Mouse (Mus musculus) embryonic facial prominence, embryonic 15.5 days (tissue): ENCODE results near the gene Hoxd1. TPM values are rescaled to one million over a fixed set of nuclear protein-coding genes. Genes with fewer than 3 reads are reported as not detected.
A peak's percentile ranks its signal among the peaks of the same experiment; 100 is the strongest.

Experiments
- ATAC-seq: fragments of 200-750 bp; cut with Nextera tagmentation; 2 replicates; pipeline ENCODE4 v1.8.0; 2017; ENCODE audit warnings: low read depth, moderate TSS enrichment; ENCODE audit not compliant: insufficient number of reproducible peaks, low FRiP score, low TSS enrichment
- H3K27ac ChIP-seq: fragments of 300-500 bp; sonication (generic); replicated peaks from 2 replicates; pipeline ENCODE4 v1.5.1; 2015; ENCODE audit warnings: mild to moderate bottlenecking, inconsistent platforms
- H3K27me3 ChIP-seq: fragments of 300-500 bp; sonication (generic); 2 replicates; pipeline ENCODE4 v1.6.1; 2015; ENCODE audit warnings: inconsistent platforms
- H3K36me3 ChIP-seq: fragments of 300-500 bp; sonication (generic); 2 replicates; pipeline ENCODE4 v1.6.1; 2015; ENCODE audit warnings: mild to moderate bottlenecking, inconsistent platforms
- H3K4me1 ChIP-seq: fragments of 300-500 bp; sonication (generic); 2 replicates; pipeline ENCODE4 v1.6.1; 2015; ENCODE audit warnings: inconsistent platforms
- H3K4me2 ChIP-seq: fragments of 300-500 bp; sonication (generic); replicated peaks from 2 replicates; pipeline ENCODE4 v1.6.1; 2015; ENCODE audit warnings: mild to moderate bottlenecking, inconsistent platforms
- H3K4me3 ChIP-seq: fragments of 300-500 bp; sonication (generic); replicated peaks from 2 replicates; pipeline ENCODE4 v1.5.1; 2015; ENCODE audit warnings: mild to moderate bottlenecking, inconsistent platforms
- H3K9ac ChIP-seq: fragments of 300-500 bp; sonication (generic); 2 replicates; pipeline ENCODE4 v1.6.1; 2015; ENCODE audit warnings: inconsistent platforms
- H3K9me3 ChIP-seq: fragments of 300-500 bp; sonication (generic); replicated peaks from 2 replicates; pipeline ENCODE4 v1.6.1; 2016; ENCODE audit warnings: inconsistent platforms
- WGBS: fragments of 180-500 bp; shearing (Covaris S2); methylation state at CpG from one replicate; pipeline ENCODE4 v1.1.7; 2015; 5-methylcytosine and 5-hydroxymethylcytosine counted together
- polyA plus RNA-seq: library from polyadenylated mRNA; unstranded; fragments of >200 nt; fragmentation: Nextera tagmentation; extraction: Ambion mirVana; gene quantifications from 2 replicates; pipeline ENCODE4 v1.2.1, GENCODE M21; 2015

Hoxd1 gene
- polyA plus RNA-seq, 1 experiment from 2014 or later = 2.5 TPM

- no peak overlapping the region for H3K4me2 ChIP-seq
- ATAC-seq = no peak
- no peak overlapping the region for H3K27ac ChIP-seq
- peaks cover 25% of the 10 kb centered on the region for H3K4me1 ChIP-seq
- H3K4me3 ChIP-seq = no peak overlapping the region
- no peaks in the 10 kb centered on the region for H3K9me3 ChIP-seq
- H3K27me3 ChIP-seq = peaks cover 94% of the 10 kb centered on the region
- no peaks in the 10 kb centered on the region for H3K36me3 ChIP-seq
- 3% methylated on average over 13 of the region's 13 CpGs for WGBS
- no peak overlapping the region for H3K9ac ChIP-seq
Observed at GRCm38 (mm10) chr2:74734451-74734850, 28.3 kb upstream of the Hoxd1 start.

GRCm38 (mm10) chr2:74734996-74735811, 27.6 kb upstream of the Hoxd1 start:
- no peak overlapping the region for H3K4me3 ChIP-seq

GRCm38 (mm10) chr2:74735851-74736687, 26.7 kb upstream of the Hoxd1 start:
- Histone ChIP-seq H3K4me3 (peak overlapping the region; percentile 24), H3K4me1 (peaks cover 31% of the 10 kb centered on the region), H3K4me2 (peak overlapping the region; percentile 39), H3K9me3 (no peaks in the 10 kb centered on the region), H3K27me3 (peaks cover 95% of the 10 kb centered on the region), H3K9ac (no peak overlapping the region), H3K27ac (no peak overlapping the region), H3K36me3 (no peaks in the 10 kb centered on the region)
- ATAC-seq = 0 out of 2 replicates have a peak, but pooled peaks have one; percentile 21
- 1% methylated on average over 42 of the region's 42 CpGs for WGBS

More at GRCm38 (mm10) chr2:74734996-74735811, 27.6 kb upstream of the Hoxd1 start:
- Histone ChIP-seq H3K9ac (no peak overlapping the region), H3K4me1 (peaks cover 27% of the 10 kb centered on the region), H3K4me2 (peak overlapping the region; percentile 39; the same call in 1 of the 2 replicates), H3K27me3 (peaks cover 96% of the 10 kb centered on the region), H3K36me3 (no peaks in the 10 kb centered on the region), H3K9me3 (no peaks in the 10 kb centered on the region), H3K27ac (no peak overlapping the region)
- WGBS = 10% methylated on average over 27 of the region's 27 CpGs
- no peak for ATAC-seq

GRCm38 (mm10) chr2:74736688-74737577, 25.8 kb upstream of the Hoxd1 start:
- Histone ChIP-seq H3K27me3 (peaks cover 96% of the 10 kb centered on the region), H3K9ac (no peak overlapping the region), H3K27ac (no peak overlapping the region), H3K9me3 (no peaks in the 10 kb centered on the region), H3K4me2 (no peak overlapping the region), H3K36me3 (no peaks in the 10 kb centered on the region), H3K4me1 (peaks cover 31% of the 10 kb centered on the region), H3K4me3 (peak overlapping the region; percentile 24; the same call in 1 of the 2 replicates)
- no peak for ATAC-seq
- WGBS = 4% methylated on average over 15 of the region's 15 CpGs

GRCm38 (mm10) chr2:74737578-74738070, 25.2 kb upstream of the Hoxd1 start:
- H3K4me1 ChIP-seq = peaks cover 29% of the 10 kb centered on the region
- no peak overlapping the region for H3K27ac ChIP-seq
- no peak for ATAC-seq
- H3K9me3 ChIP-seq = no peaks in the 10 kb centered on the region
- H3K4me3 ChIP-seq = no peak overlapping the region
- H3K9ac ChIP-seq = no peak overlapping the region
- H3K27me3 ChIP-seq = peaks cover 96% of the 10 kb centered on the region
- H3K36me3 ChIP-seq = no peaks in the 10 kb centered on the region
- no peak overlapping the region for H3K4me2 ChIP-seq
- WGBS = 7% methylated on average over 7 of the region's 7 CpGs

GRCm38 (mm10) chr2:74738623-74739475, 23.9 kb upstream of the Hoxd1 start:
- Histone ChIP-seq H3K4me1 (peaks cover 24% of the 10 kb centered on the region), H3K4me2 (no peak overlapping the region), H3K27ac (no peak overlapping the region), H3K36me3 (no peaks in the 10 kb centered on the region), H3K27me3 (peaks cover 97% of the 10 kb centered on the region), H3K9me3 (no peaks in the 10 kb centered on the region), H3K4me3 (no peak overlapping the region), H3K9ac (no peak overlapping the region)
- ATAC-seq = no peak
- WGBS = 6% methylated on average over 20 of the region's 20 CpGs

GRCm38 (mm10) chr2:74739476-74739800, 23.3 kb upstream of the Hoxd1 start:
- H3K27ac ChIP-seq = no peak overlapping the region
- no peaks in the 10 kb centered on the region for H3K9me3 ChIP-seq
- 16% methylated on average over 2 of the region's 2 CpGs for WGBS
- peaks cover 97% of the 10 kb centered on the region for H3K27me3 ChIP-seq
- H3K9ac ChIP-seq = no peak overlapping the region
- no peak overlapping the region for H3K4me3 ChIP-seq
- H3K4me2 ChIP-seq = no peak overlapping the region
- no peak for ATAC-seq
- no peaks in the 10 kb centered on the region for H3K36me3 ChIP-seq
- peaks cover 24% of the 10 kb centered on the region for H3K4me1 ChIP-seq

- Histone ChIP-seq H3K9me3 (no peaks in the 10 kb centered on the region), H3K36me3 (no peaks in the 10 kb centered on the region), H3K27ac (no peak overlapping the region), H3K4me2 (0 out of 2 replicates have a peak overlapping the region, but pooled peaks have one; percentile 32), H3K27me3 (peaks cover 97% of the 10 kb centered on the region), H3K4me1 (peaks cover 24% of the 10 kb centered on the region), H3K4me3 (no peak overlapping the region), H3K9ac (no peak overlapping the region)
- no peak for ATAC-seq
- 5% methylated on average over 14 of the region's 14 CpGs for WGBS
Observed at GRCm38 (mm10) chr2:74739869-74740268, 22.9 kb upstream of the Hoxd1 start.

GRCm38 (mm10) chr2:74740311-74741091, 22.3 kb upstream of the Hoxd1 start:
- H3K4me2 ChIP-seq = 0 out of 2 replicates have a peak overlapping the region, but pooled peaks have one; percentile 32
- peaks cover 24% of the 10 kb centered on the region for H3K4me1 ChIP-seq
- H3K4me3 ChIP-seq = 0 out of 2 replicates have a peak overlapping the region, but pooled peaks have one; percentile 11
- 4% methylated on average over 43 of the region's 43 CpGs for WGBS
- H3K27me3 ChIP-seq = peaks cover 97% of the 10 kb centered on the region
- H3K27ac ChIP-seq = no peak overlapping the region
- no peak overlapping the region for H3K9ac ChIP-seq
- no peaks in the 10 kb centered on the region for H3K36me3 ChIP-seq
- no peak for ATAC-seq
- H3K9me3 ChIP-seq = no peaks in the 10 kb centered on the region
